Mouse (Mus musculus) layer of hippocampus, postnatal 25 days (tissue): ENCODE data around the gene Nlrp1b. TPM values are rescaled to one million over a fixed set of nuclear protein-coding genes. Genes with fewer than 3 reads are reported as not detected.

ENCODE experiments used
- DNase-seq, 2 experiments: peaks; one replicate each; pipeline ENCODE4 v3.0.0; 2022; ENCODE audit warnings: mixed read lengths in 2 of 2, low spot score in 1 of 2; ENCODE audit errors: extremely low spot score in 1 of 2
- total RNA-seq, 2 experiments: library from RNA; stranded (reverse); gene quantifications; 2 replicates each; pipeline ENCODE4 v1.2.3; 2021

Nlrp1b gene
- under 1 TPM; 0.10 to 0.49 TPM for total RNA-seq

GRCm38 (mm10) chr11:71230684-71231480, at the start of gene Nlrp1b:
Gene Nlrp1b (minus strand): TSS chr11:71230733.
- DNase-seq = no peak

GRCm38 (mm10) chr11:71261036-71261435, 30.5 kb upstream of the Nlrp1b start:
- DNase-seq = no peak

- no peak for DNase-seq
Observed at GRCm38 (mm10) chr11:71251333-71251732, 20.8 kb upstream of the Nlrp1b start.

- DNase-seq = no peak
Observed at GRCm38 (mm10) chr11:71224614-71225013, 5.9 kb downstream of the Nlrp1b start.

GRCm38 (mm10) chr11:71202703-71203102, 27.8 kb downstream of the Nlrp1b start:
- DNase-seq = no peak

GRCm38 (mm10) chr11:71199349-71199748, 31.2 kb downstream of the Nlrp1b start:
- no peak for DNase-seq

GRCm38 (mm10) chr11:71169633-71170032, 60.9 kb downstream of the Nlrp1b start:
- DNase-seq = no peak

GRCm38 (mm10) chr11:71164139-71164538, 66.4 kb downstream of the Nlrp1b start:
- DNase-seq = no peak

GRCm38 (mm10) chr11:71159439-71160136, 70.9 kb downstream of the Nlrp1b start:
- DNase-seq = no peak

- DNase-seq = no peak
Observed at GRCm38 (mm10) chr11:71155272-71155671, 75.3 kb downstream of the Nlrp1b start.

GRCm38 (mm10) chr11:71144661-71145060, 85.9 kb downstream of the Nlrp1b start, which contains the start of gene Nlrp1a:
Gene Nlrp1a (minus strand): TSS chr11:71144704.
- DNase-seq = no peak

GRCm38 (mm10) chr11:71142031-71142430, 88.5 kb downstream of the Nlrp1b start:
- no peak for DNase-seq

- no peak for DNase-seq
Observed at GRCm38 (mm10) chr11:71107128-71107527, 123.4 kb downstream of the Nlrp1b start.

GRCm38 (mm10) chr11:71106261-71107021, 124.1 kb downstream of the Nlrp1b start:
- no peak for DNase-seq

GRCm38 (mm10) chr11:71103931-71104330, 126.6 kb downstream of the Nlrp1b start:
- no peak for DNase-seq

Other genes starting within 250 kb of the Nlrp1b start
- 100 to 1,000 TPM; 101 to 111 TPM for gene C1qbp, start 247.7 kb downstream of the Nlrp1b start, total RNA-seq
- gene Dhx33, start 226.3 kb downstream of the Nlrp1b start, total RNA-seq = 10 to 100 TPM; 54.2 to 56.4 TPM
- gene Mis12, start 211.1 kb downstream of the Nlrp1b start, total RNA-seq = 10 to 100 TPM; 12.9 to 15.7 TPM
- gene Derl2, start 210.9 kb downstream of the Nlrp1b start, total RNA-seq = 10 to 100 TPM; 23.6 to 27.1 TPM
- 100 to 1,000 TPM; 172 to 217 TPM for gene 6330403K07Rik, start 197.2 kb downstream of the Nlrp1b start, total RNA-seq
- under 1 TPM; 0.74 to 0.82 TPM for gene Nlrp1a, start 86.0 kb downstream of the Nlrp1b start, total RNA-seq